Mouse (Mus musculus): ENCODE measurements around the gene Lsm3. TPM values are rescaled to one million over a fixed set of nuclear protein-coding genes. Genes with fewer than 3 reads are reported as not detected.
"Not testable (repeated sequence)": the region's sequence is repeated elsewhere in the genome, so short reads cannot be mapped to it uniquely, and the experiment has no call there.

The Lsm3 gene
- total RNA-seq (2022): 10 to 100 TPM; 35.0 to 42.5 (median 36.8) TPM

GRCm38 (mm10) chr6:91515545-91516449 is at the start of gene Lsm3, which contains the start of gene Xpc:
Lsm3 (plus strand) TSS chr6:91515928.
Xpc (minus strand) TSS chr6:91515888.
- peak; percentile 96 to 99 for DNase-seq (ENCODE audit: low spot score in 2 of 2)

DNA sequence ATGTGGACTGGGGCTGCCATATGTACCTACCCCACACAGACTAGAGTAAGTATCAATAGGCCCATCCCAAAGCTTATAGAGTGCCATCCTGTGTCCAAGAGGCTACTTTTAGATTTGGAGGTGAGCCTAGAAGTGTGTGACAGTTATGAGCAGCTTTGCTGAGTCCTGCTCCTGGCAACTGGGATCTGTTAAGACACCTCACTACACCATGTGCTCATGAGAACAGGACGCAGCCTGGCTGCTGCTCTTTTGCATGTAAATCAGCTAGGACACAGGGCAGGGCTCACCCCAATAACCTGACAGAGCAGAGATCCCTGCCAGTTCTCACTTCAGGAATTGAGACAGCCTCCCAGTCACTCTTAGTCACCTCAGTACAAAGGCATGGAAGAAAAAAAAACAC is 48.6 kb upstream of the Lsm3 start:
- DNase-seq (ENCODE audit: low spot score in 2 of 2): no peak

- DNase-seq (ENCODE audit: low spot score in 2 of 2): no peak
These were observed 45.0 kb upstream of the Lsm3 start for GRCm38 (mm10) chr6:91470712-91471111.

DNA sequence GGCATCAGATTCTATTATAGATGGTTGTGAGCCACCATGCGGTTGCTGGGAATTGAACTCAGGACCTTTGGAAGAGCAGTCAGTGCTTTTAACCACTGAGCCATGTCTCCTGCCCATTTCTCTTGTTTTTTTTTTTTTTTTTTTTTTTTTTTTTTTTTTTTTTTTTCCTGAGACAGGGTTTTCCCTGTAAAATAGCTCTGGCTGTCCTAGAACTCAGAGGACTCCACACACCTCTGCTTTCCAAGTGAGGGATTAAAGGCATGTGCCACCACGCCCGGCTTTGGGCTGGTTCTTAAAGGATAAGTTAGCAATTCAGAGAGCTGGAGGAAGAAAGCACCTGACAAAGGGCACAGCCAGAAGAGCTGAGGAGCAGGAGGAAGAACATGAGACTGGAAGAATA is 44.3 kb upstream of the Lsm3 start:
- DNase-seq (ENCODE audit: low spot score in 2 of 2): not testable (repeated sequence)

- no peak for DNase-seq (ENCODE audit: low spot score in 2 of 2)
These were observed 43.4 kb upstream of the Lsm3 start for GRCm38 (mm10) chr6:91472319-91472718.

DNA sequence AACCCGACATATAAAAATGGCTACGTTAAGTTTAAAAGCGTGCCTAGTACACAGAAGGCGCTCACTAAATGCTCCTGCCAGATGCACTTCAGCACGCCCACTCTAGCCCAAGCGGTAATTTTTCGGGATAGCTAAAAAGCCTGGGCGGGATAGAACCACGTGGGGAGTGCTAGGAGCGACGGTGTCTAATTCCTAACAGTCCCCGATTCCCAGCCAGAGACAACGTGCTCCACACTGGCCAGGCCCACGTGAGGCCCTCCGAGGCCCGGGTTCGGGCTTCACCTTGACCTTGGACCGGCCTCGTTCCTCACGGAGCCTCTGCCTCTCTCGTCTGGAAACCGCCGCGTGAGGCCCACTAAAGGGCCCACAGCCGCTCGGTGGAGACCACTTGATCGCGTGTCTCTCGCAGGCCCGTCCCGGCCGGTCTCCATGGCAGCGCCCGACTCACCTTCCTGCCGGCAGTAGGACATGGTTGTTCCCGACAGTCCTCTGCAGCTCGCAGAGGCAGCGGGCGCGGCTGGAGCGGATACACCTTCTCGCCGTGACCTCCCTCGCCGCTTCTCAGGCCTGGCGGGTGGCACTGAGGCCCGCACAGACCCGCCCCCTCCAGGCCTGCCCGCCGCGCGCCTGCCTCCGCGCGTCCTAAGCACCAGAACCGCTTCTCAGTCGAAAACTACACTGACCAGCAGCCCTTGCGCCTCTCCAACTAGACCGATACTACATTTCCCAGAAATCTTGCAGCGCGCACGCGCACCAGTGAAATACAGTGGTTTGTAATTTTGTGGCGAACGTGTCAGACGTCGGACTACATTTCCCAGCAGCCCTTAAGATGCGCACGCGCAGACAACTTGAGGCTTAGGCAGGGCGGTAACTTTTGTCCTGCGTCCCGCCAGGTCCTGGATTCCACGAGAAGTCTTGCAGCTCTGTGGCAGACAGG is 42.6 kb upstream of the Lsm3 start, which contains the start of the genes Chchd4 and Tmem43:
Chchd4 (minus strand) TSS at position 679 of the 937 bp plus-strand sequence.
Tmem43 (plus strand) TSS at position 836 of the 937 bp plus-strand sequence.
- DNase-seq (ENCODE audit: low spot score in 2 of 2): peak; percentile 98 to 99

- DNase-seq (ENCODE audit: low spot score in 2 of 2): no peak
These were observed 41.8 kb upstream of the Lsm3 start for GRCm38 (mm10) chr6:91473805-91474440.

DNA sequence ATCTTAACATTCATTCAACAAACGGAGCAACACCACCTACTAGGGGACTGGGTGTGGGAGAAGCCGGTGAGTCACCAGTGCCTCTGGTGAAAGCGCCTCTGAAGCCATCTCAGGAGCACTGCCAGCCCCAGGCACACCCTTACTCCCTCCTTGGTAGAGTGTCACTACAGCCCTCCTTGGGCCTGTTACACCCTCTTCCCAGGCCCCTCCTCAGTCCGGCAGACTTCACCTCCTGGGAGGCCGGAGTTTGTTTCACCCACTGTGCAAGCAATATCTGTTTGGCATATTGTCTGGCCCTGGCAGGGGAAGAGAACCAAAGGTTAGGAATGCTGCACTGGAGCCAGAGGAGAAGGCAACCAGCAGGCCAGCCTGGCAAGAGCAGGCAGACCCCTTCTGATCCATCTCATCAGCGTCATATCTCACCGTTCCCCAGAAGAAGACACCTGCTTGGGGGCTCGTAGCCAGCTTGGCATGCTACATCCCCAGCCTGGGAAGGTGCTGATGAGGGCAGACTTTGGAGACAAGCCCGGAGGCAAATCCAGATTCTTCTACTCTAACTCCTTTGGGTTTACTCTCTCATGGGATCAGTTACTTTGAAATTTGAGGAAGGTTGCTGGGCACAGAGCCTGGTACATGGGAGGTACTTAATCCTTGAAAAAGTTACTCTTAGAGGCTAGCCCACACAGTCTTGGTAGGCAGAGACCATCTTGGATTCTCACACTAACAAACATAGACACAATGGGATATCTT is 41.1 kb upstream of the Lsm3 start:
- peak in 1 of 2 experiments; percentile 54 for DNase-seq (ENCODE audit: low spot score in 2 of 2)

GRCm38 (mm10) chr6:91476541-91476940 is 39.2 kb upstream of the Lsm3 start:
- DNase-seq (ENCODE audit: low spot score in 2 of 2): no peak

DNA sequence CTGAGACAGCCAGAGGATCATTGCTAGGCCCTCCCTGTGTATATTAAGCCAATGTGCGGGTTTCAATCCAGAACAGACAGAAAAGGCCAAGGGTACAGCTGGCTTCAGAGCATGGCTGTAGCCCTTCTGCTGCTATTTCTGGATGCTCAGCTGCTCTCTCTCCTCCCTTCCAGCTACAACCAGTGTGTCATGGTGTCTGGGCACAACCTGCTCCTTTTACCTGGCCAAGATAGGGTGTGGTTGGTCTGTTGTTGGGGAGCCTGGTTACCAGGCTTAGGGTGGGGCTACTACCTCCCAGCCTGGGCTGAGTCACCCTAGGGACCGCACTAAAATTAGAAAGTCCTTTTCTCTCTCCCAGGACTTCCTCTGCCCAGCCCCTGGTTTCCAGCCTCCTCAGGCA is 32.4 kb upstream of the Lsm3 start:
- no peak for DNase-seq (ENCODE audit: low spot score in 2 of 2)

DNA sequence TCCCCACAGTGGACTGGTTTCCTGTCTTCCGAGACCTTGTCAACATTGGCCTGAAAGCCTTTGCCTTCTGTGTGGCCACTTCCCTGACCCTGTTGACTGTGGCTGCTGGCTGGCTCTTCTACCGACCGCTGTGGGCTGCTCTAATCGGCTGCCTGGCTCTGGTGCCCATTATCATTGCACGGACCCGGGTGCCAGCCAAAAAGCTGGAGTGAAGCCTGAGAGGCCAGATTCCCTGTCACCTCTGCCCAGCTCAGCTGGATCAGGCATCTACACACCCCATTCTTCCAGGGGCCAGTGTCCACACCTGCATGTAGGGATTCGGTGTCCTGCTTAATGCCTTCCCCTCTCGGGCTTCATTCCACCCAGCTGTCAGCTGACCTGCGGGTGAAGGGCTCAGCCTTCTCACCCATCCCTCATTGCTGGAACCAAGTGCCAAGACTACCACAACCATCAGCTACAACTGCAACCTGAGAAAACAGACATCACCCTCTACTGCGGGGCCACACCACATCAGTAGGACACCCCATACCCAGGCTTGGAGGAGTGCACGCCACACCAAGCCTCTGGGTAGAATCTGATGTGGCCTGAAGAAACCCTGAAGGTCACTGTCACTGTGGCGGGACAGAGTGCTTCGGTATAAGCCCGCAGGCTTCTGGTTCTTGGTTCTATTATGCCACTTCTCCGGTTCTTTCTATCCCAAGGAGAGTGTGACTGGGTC is 28.8 kb upstream of the Lsm3 start:
- DNase-seq (ENCODE audit: low spot score in 2 of 2): no peak

DNA sequence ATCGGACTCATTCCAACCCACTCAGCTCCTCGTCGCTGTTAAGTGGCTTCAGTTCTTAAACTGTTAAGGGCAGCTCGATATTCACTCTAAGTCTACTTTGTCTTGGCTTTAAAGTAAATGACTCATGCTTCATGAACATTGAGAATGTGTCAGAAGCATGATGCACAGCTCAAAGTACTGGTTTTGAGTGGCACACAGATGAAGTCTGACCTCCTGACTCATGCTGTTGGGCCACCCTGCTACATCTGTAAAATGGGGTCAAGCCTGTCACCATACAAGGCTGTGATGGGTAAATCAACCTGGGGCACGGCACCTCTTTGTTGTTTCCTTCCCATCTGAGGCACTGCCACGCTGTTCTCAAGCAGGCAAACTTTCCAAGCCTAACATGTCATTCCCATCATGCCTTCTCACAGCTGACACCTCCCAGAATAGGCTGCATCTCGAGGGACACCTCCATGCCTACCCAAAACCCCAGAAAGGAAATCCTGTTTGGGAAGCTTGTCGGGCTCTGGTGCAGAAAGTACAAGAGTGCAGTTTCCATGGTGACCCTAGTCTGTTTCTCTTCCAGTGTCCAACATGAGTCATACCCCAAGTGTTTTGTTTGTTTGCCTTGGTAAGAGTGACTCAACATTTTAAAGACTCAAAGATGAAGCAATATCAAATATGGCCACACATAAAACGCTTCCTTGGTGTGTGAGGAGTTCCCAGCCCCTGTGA is 27.1 kb upstream of the Lsm3 start:
- peak; percentile 36 to 62 for DNase-seq (ENCODE audit: low spot score in 2 of 2)

- DNase-seq (ENCODE audit: low spot score in 2 of 2): peak; percentile 43 to 70
These were observed 25.9 kb upstream of the Lsm3 start for GRCm38 (mm10) chr6:91489872-91490271.

GRCm38 (mm10) chr6:91491004-91491403 is 24.7 kb upstream of the Lsm3 start:
- DNase-seq (ENCODE audit: low spot score in 2 of 2): no peak

GRCm38 (mm10) chr6:91493053-91493452 is 22.7 kb upstream of the Lsm3 start:
- no peak for DNase-seq (ENCODE audit: low spot score in 2 of 2)

DNA sequence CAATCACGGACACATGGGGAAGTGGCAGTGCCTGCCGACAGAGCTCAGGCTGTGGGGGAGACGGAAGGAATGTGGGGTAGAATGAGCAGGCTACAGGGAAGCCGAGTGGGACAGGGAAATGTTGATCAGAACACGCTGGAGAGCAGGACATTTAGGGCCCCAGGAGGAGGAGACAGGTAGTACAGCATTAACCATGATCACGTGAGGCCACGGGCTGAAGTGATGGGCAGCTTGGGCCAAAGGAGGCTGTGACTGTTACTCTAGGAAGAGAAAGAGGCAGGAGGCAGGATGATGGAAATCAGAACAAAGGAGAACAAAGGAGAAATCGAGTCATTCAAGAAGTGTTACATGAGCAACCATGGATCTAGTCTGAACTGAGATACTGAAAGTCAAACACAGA is 21.2 kb upstream of the Lsm3 start:
- DNase-seq (ENCODE audit: low spot score in 2 of 2): no peak

DNA sequence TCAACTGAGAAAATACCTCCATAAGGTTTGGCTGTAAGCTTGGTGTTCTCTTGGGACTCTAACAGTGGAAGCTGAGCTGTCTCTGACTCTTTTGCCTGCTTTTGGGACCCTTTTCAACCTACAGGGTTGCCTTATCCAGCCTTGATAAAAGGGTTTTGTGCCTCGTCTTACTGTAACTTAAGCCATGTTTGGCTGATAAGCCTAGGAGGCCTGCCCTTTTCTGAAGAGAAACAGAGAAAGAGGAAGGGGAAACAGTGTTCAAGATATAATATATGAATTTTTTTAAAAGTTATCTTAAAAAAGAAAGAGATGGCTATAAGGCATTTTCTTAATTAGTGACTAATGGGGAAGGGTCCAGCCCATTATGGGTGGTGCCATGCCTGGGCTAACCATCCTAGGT is 12.4 kb upstream of the Lsm3 start:
- no peak for DNase-seq (ENCODE audit: low spot score in 2 of 2)

DNA sequence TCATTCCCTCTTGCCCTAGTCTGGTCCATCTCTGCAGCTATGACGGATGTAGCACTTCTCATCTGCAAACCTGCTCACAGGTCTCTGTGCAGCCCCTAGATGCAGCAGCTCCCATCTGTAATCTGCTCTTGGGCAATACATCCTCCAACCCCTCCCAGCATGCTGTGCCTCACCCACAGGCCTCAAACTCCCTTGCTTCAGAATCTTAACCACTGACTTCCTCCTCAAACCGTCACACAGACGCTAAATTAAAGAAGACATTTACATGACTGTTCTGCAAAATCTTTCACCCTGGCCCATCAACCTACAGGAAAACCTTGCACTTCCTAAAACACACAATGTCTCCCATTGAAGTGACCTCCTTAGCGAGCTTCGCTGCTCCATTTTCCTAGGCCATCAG is 9.7 kb upstream of the Lsm3 start:
- no peak for DNase-seq (ENCODE audit: low spot score in 2 of 2)

- DNase-seq (ENCODE audit: low spot score in 2 of 2): no peak
These were observed 7.7 kb upstream of the Lsm3 start for GRCm38 (mm10) chr6:91508041-91508440.

All from left cerebral cortex, adult 8-10 months (tissue).